Mouse (Mus musculus): ENCODE measurements around the gene Neurl2. TPM values are rescaled to one million over a fixed set of nuclear protein-coding genes. Genes with fewer than 3 reads are reported as not detected.
A peak's percentile ranks its signal among the peaks of the same experiment; 100 is the strongest.

Neurl2 gene
- polyA plus RNA-seq, 1 experiment, result 4.7 TPM

DNA sequence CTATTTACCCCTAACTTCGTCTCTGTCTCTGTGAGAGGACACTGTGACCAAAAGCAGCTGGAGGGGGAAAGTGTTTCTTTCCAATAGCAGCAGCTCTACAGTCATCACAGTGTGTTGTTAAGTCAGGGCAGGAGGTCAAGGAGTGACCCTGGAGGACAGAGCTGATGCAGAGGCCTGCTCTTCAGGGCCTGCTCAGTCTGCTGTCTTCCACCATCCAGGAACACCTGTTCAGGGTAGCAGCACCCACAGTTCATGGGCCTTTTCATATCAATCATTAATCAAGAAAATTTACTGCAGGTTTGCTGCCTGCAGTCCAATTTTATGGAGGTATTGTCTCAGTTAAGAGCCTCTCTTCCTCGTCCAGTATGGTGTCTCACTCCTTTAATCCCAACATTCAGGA, 19.7 kb downstream of the Neurl2 start:
- WGBS, result 36% methylated on average over 2 of the region's 2 CpGs
- Histone ChIP-seq H3K27ac (ENCODE audit: insufficient read depth, low read depth, low read length) (no peak overlapping the region), H3K27me3 (replicated peaks; ENCODE audit: control insufficient read depth, insufficient read depth, low read length) (no peaks in the 10 kb centered on the region), H3K36me3 (ENCODE audit: control insufficient read depth, insufficient read depth, low read length) (no peaks in the 10 kb centered on the region), H3K4me1 (ENCODE audit: control insufficient read depth, insufficient read depth, low read length) (no peaks in the 10 kb centered on the region), H3K4me3 (ENCODE audit: insufficient read depth, low read depth, low read length) (no peak overlapping the region)
- TF ChIP-seq CTCF (conservative IDR thresholded peaks at IDR 0.05; ENCODE audit: insufficient read depth, insufficient read length, low read depth, low read length) (no peak), POLR2A (IDR thresholded peaks at IDR 0.05; ENCODE audit: low read depth, low read length) (no peak)
- DNase-seq, result peak; percentile 38

GRCm38 (mm10) chr2:164806614-164807013, 26.6 kb downstream of the Neurl2 start:
- Histone ChIP-seq H3K27ac (ENCODE audit: insufficient read depth, low read depth, low read length) (no peak overlapping the region), H3K36me3 (ENCODE audit: control insufficient read depth, insufficient read depth, low read length) (no peaks in the 10 kb centered on the region), H3K4me1 (ENCODE audit: control insufficient read depth, insufficient read depth, low read length) (peaks cover 15% of the 10 kb centered on the region), H3K4me3 (ENCODE audit: insufficient read depth, low read depth, low read length) (no peak overlapping the region), H3K27me3 (replicated peaks; ENCODE audit: control insufficient read depth, insufficient read depth, low read length) (no peaks in the 10 kb centered on the region)
- 61% methylated on average over 7 of the region's 7 CpGs for WGBS
- no peak for TF ChIP-seq POLR2A (IDR thresholded peaks at IDR 0.05; ENCODE audit: low read depth, low read length)
- TF ChIP-seq CTCF (conservative IDR thresholded peaks at IDR 0.05; ENCODE audit: insufficient read depth, insufficient read length, low read depth, low read length), result no peak
- DNase-seq, result peak; percentile 51

- Histone ChIP-seq H3K4me3 (ENCODE audit: insufficient read depth, low read depth, low read length) (peak overlapping the region; percentile 53), H3K27me3 (replicated peaks; ENCODE audit: control insufficient read depth, insufficient read depth, low read length) (no peaks in the 10 kb centered on the region), H3K36me3 (ENCODE audit: control insufficient read depth, insufficient read depth, low read length) (no peaks in the 10 kb centered on the region; the same call in 1 of the 2 replicates), H3K27ac (ENCODE audit: insufficient read depth, low read depth, low read length) (peak overlapping the region; percentile 61), H3K4me1 (ENCODE audit: control insufficient read depth, insufficient read depth, low read length) (peaks cover 17% of the 10 kb centered on the region)
- 1% methylated on average over 20 of the region's 21 CpGs for WGBS
- no peak for DNase-seq
- TF ChIP-seq CTCF (conservative IDR thresholded peaks at IDR 0.05; ENCODE audit: insufficient read depth, insufficient read length, low read depth, low read length) (no peak), POLR2A (IDR thresholded peaks at IDR 0.05; ENCODE audit: low read depth, low read length) (no peak)
Measured at GRCm38 (mm10) chr2:164805332-164805718, 27.9 kb downstream of the Neurl2 start.

DNA sequence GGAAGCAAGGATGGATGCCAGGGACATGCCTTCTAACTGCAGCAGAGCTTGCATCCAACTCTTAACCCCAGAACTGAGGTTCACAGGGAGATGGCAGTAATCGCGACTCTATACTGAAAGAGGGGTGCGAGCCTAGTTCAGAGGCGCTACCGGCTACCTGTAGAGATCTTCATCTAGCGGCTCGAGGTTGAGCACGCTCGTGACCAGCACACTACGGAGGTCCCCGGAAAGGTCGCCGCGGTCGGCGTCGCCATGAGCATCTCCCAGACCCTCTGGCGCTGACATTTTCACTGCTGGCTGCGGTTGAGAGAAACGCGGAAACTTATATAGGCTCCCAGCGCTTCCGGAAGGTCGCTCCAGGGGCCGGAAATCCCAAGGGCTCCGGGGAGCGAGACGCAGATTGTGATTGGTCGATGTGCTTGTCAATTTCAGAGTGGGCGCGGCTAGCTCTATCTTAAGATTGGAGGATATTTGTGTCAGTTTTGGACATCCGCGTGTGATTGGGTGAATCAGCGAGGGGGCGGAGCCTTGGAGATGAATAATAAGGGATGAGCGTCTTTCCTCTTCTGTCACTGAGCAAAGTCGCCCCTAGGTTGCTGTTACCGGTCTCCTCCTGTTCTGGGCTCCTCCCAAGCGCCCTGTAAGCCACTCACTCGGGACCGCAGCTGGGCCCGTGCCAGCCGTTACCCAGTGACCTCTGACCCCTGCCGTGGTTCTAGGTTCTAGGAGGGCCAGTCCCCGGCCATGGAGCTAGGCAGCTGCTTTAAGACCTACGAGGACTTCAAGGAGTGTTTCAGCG, 28.5 kb downstream of the Neurl2 start, which contains the start of the genes Acot8 and Zswim3:
Acot8 (minus strand) TSS at position 350 of the 799 bp plus-strand sequence.
Zswim3 (plus strand) TSS at position 566 of the 799 bp plus-strand sequence.
- DNase-seq, result peak; percentile 100
- under 1% methylated on average over 47 of the region's 47 CpGs for WGBS
- TF ChIP-seq POLR2A (IDR thresholded peaks at IDR 0.05; ENCODE audit: low read depth, low read length) (peak; percentile 88), CTCF (conservative IDR thresholded peaks at IDR 0.05; ENCODE audit: insufficient read depth, insufficient read length, low read depth, low read length) (no peak)
- Histone ChIP-seq H3K27ac (ENCODE audit: insufficient read depth, low read depth, low read length) (peak within 1 kb of the TSS; percentile 82), H3K4me1 (ENCODE audit: control insufficient read depth, insufficient read depth, low read length) (peaks cover 19% of the 10 kb centered on the region), H3K27me3 (replicated peaks; ENCODE audit: control insufficient read depth, insufficient read depth, low read length) (no peaks in the 10 kb centered on the region), H3K4me3 (ENCODE audit: insufficient read depth, low read depth, low read length) (peak within 1 kb of the TSS; percentile 100), H3K36me3 (ENCODE audit: control insufficient read depth, insufficient read depth, low read length) (no peaks in the 10 kb centered on the region; the same call in 1 of the 2 replicates)

GRCm38 (mm10) chr2:164803921-164804313, 29.3 kb downstream of the Neurl2 start:
- TF ChIP-seq CTCF (conservative IDR thresholded peaks at IDR 0.05; ENCODE audit: insufficient read depth, insufficient read length, low read depth, low read length) (no peak), POLR2A (IDR thresholded peaks at IDR 0.05; ENCODE audit: low read depth, low read length) (no peak)
- DNase-seq, result no peak
- peak overlapping the region; percentile 100 for H3K4me3 ChIP-seq (ENCODE audit: insufficient read depth, low read depth, low read length)
- no peaks in the 10 kb centered on the region for H3K27me3 ChIP-seq (replicated peaks; ENCODE audit: control insufficient read depth, insufficient read depth, low read length)
- H3K4me1 ChIP-seq (ENCODE audit: control insufficient read depth, insufficient read depth, low read length), result peaks cover 19% of the 10 kb centered on the region
- H3K27ac ChIP-seq (ENCODE audit: insufficient read depth, low read depth, low read length), result no peak overlapping the region
- 34% methylated on average over 1 of the region's 1 CpGs for WGBS
- H3K36me3 ChIP-seq (ENCODE audit: control insufficient read depth, insufficient read depth, low read length), result no peaks in the 10 kb centered on the region; the same call in 1 of the 2 replicates

DNA sequence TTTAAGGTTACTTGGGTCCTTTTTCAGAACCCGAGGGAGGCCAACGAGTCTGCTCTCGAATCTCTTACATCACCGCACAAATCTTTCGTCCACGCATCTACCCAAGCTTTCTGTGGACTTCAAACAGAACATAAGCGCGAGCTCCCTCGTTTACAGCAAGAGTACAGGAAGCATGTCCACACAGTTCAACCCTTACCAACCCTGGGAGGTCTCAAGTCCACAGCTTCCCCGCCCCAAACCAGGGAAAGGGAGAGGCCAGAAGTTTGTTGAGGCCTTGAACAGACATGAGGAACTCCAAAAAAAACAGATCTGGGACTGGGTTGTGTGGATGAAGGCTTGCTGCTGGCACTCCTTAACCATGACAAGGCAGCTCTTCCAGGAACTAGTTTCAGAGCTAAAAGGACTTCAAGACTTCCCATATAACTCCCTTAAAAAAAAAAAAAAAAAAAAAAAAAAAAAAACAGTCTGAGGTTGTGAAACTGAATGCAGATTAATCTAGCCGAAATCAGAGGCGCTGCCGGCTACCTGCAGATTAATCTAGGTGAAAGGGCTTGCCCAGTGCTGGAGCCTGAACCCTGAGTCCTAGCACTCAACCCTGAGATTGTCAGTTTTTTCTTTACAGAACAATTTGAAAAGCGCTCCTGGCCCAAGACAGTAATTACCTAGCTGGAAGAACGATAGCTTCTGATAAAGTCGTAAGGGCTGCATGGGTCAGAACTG, 29.9 kb downstream of the Neurl2 start:
- DNase-seq, result peak; percentile 53
- WGBS, result 60% methylated on average over 16 of the region's 16 CpGs
- Histone ChIP-seq H3K4me1 (ENCODE audit: control insufficient read depth, insufficient read depth, low read length) (peaks cover 19% of the 10 kb centered on the region), H3K4me3 (ENCODE audit: insufficient read depth, low read depth, low read length) (peak overlapping the region; percentile 39), H3K27ac (ENCODE audit: insufficient read depth, low read depth, low read length) (no peak overlapping the region; the same call in 1 of the 2 replicates), H3K27me3 (replicated peaks; ENCODE audit: control insufficient read depth, insufficient read depth, low read length) (no peaks in the 10 kb centered on the region), H3K36me3 (ENCODE audit: control insufficient read depth, insufficient read depth, low read length) (no peaks in the 10 kb centered on the region; the same call in 1 of the 2 replicates)
- TF ChIP-seq POLR2A (IDR thresholded peaks at IDR 0.05; ENCODE audit: low read depth, low read length) (no peak), CTCF (conservative IDR thresholded peaks at IDR 0.05; ENCODE audit: insufficient read depth, insufficient read length, low read depth, low read length) (no peak)

All from kidney, adult 2 months (tissue).